Mouse (Mus musculus) cerebellum, adult 11-12 months (tissue): ENCODE results near the gene Clmn.

Experiments
- DNase-seq: peaks from one replicate; pipeline ENCODE4 v3.0.0; 2022

Clmn gene

DNA sequence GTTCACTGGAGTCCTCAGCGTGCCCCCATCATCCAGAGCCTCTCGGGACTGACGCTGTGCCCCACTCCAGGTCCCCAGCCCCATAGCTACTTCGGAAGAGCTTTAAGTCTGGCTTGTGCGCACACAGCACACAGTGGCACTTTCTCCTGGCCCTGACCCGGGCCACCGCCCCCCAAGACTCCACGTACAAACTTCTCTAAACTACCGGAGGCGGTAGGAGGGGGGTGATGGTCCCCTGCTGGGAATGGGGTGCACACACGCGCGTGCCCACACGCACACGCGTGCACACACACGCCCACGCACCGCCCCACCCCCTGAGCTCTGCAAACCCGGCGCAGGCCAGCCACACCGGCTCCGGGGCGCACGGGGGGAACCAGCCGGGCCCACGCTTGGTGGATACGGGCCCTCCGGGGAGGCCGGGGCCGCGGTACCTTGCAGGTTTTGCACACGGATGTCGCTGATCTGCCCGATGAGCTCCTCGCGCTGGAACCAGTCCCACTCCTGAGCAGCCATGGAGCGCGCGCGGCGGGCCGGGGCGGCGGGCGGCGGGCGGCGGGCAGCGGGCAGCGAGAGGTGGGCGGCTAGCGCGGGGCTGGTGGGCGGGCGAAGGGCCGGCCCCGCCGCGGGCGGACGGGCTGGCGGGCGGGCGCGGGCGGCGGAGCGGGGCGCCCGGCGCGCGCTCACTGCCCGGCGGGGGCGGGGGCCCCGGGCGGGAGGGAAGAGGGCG is at the start of gene Clmn:
Gene Clmn, minus strand, starts transcription at position 638 of the 727 bp plus-strand sequence.
- DNase-seq = no peak

DNA sequence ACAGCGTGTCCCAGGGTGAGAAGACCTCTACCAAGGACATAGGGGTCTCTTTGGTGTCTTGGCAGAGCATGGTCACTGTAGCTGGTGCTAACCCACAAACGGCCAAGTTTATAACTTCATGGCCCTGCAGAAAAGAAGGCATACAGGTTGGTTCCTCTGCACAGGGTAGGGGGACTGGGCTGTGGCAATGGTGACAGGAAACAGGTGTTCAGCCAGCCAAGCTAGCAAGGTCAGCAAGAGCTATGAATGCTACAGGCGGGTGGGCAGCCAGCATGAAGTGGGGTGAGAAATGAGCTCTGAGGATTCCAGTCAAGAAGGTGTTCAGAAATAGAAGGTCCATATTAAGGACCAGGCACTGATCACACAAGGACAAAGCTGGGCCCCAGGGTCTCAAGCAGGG is 48.1 kb upstream of the Clmn start:
- DNase-seq = no peak

DNA sequence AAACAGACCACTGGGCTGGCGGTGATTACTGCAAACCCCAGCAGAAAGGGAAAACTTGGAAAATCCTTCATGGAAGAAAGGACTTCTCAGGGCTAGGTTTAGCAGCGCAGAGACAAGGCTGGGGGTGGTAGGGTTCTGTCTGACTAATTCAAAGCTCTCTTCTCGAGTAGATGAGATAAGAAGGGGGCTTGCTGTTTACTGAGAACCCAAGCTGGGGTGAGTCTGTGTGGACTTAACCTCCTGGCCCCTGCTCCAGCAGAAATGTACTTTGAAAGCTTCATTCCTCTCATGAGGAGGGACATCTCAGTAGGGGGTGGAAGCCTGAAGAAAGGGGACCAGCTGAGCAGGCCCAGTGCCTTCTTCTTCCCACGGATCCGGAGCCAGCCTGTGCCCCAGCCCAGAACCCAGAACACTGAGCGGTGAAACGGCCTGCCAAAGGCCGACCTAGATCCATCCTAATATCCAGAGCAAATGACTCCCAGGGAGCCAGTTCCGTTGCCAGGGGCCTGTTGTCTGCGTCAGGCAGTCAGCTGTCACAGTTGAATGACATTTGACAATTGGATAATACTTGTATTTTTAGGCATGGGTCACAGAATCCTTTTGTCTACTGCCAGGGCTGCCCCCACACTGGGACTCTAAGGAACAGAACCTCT is 47.5 kb upstream of the Clmn start:
- peak; percentile 49 for DNase-seq

DNA sequence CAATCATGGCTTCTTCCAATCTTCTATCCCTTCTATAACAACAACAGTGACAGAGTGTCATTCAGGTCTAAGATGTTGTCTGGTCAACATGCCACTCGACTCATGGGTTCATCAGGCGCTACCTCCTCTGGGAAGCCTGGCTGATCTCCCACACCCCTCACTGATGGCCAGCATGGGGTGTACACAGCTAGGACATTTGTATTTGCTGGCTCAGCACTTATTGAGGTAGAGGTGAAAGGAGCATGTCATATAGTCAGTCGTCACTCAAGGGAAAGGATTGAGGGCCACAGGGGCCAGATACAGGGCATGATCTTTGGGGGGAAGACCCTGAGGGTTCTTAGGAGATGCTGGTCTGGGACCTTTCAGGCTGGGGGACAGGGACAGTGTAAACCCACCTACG is 44.9 kb upstream of the Clmn start:
- DNase-seq = no peak

DNA sequence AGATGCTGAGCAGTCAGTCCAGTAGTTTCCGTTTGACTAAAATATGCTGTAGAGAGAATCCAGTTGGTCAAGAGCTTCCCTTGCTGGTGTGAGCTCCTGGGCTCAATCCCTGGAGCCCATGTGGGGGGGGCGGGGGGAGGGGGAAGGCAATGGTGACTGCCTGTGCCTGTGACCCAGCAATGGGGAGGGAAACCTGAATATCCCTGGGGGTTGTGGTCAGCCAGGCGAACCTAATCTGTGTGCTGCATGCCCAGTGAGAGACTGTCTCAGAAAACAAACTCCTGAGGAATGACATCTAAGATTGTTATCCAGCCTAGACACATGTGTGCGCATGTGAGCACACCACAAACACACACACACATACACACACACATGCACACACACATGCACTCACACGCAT is 44.1 kb upstream of the Clmn start:
- DNase-seq = no peak

DNA sequence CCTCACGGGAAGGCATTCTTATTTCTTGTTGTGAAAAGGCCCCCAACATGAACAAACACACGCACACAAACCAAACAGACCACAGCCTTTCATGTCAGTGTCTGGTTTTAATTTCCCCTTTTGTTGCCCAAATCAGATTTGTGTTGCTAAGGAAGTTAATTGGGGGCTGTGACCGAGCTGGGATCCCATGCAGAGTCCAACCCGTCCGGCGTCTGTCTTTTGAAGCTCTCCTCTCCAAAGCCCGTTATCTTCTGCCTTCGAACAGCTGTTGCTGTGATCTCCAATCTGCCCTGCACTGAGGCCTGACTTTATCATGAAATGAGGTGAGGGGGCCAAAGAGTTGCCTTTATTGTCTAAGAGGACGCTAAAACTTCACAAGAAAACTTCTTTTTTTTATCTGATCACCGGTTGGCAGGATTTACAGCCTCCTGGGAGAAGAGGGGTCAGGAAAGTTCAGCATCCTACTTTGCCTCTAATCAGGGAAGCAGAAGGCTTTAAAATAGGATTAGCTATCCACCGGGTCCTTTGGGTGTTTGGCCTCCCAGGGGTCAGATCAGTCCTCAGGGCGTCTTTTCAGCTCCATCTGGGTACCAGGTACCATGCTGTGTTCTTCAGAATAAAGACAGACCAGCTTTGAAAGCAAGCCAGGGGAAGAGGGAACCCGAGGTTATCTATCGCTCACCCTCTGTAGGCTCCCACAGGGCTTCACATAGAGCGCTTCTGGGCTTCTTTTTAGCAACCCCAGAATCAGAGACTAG is 43.3 kb upstream of the Clmn start:
- DNase-seq = no peak

DNA sequence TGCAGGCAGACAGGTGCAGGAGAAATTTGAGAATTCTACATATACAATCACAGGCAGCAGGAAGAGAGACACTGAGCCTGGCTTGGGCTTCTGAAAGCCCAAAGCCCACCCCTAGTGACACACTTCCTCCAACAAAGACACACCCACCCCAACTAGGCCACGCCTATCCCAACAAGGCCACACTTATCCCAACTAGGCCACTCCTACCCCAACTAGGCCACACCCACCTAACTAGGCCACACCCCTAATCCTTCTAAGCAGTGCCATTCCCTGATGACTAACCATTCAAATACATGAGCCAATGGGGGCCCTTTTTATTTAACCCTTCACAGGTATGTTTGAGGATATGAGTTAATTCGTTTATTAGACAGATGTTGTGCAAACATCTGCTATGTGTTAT is 42.3 kb upstream of the Clmn start:
- no peak for DNase-seq

DNA sequence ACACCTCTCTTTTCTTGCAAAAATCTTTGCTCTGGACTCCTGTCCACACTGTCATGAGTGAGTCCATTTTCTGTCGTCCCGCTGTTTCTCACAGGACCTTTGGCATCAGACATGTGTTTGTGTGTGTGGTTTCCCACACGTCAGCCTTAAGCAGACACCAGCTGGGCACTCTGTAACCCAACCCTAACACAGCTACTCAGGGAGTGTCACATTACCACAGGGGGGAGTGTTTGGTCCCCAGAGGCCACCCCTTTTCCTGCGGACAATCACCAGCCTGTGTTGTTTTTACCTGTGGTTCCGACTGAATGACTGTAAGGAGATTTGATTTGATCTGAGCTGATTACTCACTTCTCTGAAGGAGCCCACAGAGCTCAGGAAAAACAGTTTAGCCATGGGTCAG is 39.3 kb upstream of the Clmn start:
- no peak for DNase-seq

DNA sequence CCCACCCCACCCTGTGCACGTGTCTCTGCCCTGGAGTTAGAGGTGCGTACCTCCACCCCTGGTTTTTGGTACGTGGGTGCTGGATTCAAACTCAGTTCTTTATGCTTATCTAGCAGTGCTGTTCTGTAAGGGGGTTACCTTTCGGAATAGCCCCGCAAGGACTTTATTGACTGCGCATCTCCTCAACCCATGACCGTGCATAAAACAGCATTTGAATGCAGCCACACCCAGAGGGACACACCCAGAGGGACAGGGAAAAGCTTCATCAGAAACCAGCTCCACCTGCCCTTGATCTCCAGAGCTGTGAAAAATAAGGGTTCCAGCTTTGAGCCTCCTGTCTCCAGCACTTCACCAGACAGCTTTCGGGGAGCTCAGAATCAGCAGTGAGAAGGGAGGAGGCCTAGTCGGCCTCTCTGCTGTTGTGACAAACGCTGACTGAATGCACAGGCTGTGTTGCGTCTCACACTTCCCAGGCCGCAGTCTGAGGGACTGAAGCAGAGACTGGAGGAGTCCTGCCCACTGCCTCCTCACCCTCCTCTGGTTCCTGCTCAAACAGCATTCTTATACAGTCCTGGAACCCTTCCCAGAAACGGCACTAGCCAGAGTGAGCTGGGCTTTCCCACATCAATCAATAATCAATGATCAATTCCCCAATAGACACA is 37.6 kb upstream of the Clmn start:
- DNase-seq = no peak

DNA sequence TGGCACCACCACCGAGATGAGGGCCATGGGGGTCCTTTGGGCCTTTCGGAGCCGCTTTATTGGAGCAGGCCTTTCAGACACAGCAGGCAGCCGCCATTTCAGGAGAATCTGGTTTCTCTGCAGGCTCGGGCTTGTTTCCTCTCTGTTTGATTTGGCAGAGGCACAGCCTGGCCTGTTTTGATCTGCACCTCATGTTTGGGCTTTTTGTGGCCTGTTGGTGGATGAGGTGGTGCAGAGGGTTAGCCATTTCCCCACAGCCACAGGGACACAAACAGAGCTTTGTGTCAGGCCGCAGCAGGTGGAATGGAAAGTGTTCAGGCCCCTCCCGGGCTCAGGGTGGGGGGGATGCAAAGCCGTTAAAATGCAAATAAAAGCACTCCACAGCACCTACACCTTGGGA is 36.4 kb upstream of the Clmn start:
- DNase-seq = peak; percentile 20

DNA sequence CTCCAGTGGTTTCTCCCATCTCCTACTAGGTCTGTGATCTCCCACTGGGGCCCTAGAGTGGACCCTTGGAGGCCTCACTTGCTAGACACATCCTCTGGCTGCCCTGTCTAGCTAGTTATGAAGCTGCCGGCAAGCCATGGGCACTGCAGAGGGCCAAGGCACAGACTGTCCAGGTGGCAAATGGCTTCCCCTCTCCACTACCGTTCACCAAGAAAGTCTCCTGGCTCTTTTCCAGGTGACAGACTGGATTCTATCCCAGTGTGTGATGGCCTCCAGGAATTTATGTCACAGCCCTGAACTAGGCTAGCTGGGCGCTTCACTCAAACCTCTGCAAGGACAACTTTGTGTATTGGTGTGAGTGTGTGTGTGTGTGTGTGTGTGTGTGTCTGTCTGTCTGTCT is 35.0 kb upstream of the Clmn start:
- DNase-seq = peak; percentile 43

DNA sequence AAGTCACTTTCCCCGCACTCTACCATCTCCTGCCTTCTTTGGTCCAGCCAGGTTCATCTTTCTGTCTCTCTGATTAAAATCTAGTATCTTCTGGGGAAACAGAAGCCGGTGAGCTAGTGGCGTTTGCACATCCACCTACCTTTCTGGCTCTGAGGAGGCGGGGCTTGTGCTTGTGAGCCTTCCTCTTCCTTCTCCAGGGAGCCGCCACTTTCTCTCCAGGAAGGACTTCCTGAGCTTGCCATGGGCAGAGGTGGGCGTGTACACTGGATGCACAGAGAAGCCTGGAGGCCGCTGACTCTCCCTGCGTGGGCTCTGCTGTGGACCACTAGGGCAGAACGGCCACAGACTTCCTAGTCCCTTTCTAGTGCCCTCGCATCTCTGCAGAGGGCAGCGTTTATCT is 34.3 kb upstream of the Clmn start:
- no peak for DNase-seq

DNA sequence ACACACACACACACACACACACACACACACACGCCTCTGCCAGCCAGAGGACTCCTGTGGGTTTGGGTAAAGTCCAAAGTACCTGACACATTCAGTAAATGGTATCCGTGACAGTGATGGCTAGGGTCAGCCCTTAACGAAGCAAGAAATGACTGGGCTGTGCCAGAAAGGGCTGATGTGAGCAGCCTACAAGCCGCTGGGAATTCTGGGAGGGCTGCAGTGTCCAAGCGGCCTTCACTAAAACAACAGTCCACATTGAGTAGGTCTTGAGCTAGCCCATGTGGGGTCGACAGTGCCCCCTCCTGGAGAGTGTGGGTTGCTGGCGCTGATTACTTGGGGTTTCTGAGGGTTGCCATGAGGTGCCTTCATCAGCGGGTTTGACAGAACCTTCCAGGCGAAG is 33.8 kb upstream of the Clmn start:
- no peak for DNase-seq

DNA sequence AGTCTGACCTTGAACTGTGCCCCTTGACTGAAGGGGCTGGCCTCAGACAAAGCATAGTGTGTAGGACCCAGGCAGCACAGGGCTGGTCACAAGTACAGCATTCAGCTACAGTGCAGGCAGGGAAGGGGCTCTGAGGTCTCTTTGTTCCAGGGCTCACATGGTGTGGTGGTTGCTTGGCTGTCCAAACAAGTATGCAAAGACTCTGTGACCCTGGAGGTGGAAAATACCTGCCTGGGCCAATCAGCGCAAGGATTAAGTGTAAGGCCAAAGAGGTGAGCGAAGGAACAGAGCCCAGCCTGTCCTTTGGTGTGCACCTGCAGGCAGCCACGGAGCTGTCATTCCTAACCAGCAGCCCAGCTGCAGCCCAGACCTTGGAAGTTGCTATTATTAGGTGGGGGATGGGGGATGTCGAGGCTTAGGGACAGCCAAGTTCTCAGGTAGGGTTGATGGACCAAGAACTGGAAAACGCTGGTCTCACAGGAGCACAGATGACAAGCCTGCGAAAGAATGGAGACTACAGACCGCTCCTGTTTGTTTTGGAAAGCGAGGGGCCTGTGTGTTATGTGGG is 32.3 kb upstream of the Clmn start:
- DNase-seq = no peak

DNA sequence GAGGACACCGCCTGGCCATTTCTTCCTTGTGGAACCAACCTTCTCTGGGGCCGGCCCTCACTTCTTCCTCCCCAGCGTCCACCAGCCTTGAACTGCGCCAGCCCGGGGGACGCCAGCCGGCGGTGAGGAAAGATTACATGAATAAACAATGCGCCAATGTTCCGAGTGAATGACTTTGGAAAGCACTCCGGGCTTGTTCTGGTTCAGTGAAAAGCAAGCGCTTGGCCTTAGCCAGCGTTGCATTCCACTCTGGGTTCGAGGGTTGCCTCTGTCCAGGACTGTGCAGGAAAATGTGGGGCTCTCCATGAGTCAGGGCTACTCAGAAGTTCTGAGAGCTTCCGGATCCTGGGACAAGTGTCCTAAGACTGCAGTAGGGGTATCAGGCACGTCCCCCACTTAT is 31.8 kb upstream of the Clmn start:
- peak; percentile 6 for DNase-seq

DNA sequence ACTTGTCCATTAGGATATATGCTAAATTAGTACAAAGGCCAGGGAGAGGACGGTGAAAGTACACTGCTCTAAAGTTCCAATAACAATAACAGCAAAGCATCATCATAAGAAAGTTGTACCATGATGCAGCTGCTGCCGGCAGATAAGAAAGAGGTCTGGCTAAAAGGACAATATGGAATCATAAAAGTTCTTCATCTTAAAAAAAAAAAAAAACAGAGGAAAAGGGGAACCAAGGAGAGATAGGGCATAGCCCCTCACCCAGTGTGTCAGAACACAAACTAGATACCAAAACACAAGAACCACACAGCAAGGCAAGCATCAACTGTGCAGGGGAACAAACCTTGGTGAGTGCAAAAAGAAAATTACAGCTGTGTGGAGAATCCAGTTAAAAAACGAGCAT is 27.4 kb upstream of the Clmn start:
- DNase-seq = no peak

DNA sequence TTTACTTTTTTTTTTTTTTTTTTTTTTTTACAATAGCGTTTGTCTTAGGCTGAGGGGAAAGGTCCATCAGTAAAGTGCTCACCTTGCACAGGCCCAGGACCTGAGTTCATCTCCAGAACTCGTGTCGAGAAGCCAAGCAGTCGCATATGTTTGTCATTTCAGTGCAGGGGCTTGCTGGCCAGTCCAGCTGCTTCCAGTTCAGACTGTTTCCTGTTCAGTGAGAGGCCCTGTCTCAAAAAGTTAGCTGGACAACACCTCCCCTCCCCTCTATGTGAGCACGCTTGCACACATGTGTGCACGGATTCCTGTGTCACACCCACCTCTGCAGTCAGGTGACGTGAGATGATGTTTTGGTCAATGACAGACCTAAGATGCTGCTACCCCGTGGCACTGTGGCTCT is 25.2 kb upstream of the Clmn start:
- DNase-seq = no peak

DNA sequence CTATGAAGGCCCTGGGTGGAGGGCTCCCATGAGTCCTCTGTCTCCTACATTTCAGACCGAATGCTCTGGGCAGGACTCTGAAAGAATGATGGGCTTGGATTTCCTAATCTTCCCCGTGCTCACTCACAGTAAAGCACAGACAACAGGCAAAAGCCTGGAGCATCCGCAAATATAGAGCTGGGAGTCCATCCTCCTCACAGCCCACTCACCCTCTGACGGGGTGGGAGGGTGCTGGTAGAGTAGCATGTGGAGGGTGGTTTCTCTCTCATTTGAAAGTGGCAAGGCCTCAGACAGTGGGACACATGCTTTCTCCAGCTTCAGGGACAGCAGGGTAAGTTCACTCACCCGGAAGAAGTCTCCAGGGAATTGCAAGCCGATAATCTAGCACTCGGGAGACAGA is 21.2 kb upstream of the Clmn start:
- DNase-seq = no peak

DNA sequence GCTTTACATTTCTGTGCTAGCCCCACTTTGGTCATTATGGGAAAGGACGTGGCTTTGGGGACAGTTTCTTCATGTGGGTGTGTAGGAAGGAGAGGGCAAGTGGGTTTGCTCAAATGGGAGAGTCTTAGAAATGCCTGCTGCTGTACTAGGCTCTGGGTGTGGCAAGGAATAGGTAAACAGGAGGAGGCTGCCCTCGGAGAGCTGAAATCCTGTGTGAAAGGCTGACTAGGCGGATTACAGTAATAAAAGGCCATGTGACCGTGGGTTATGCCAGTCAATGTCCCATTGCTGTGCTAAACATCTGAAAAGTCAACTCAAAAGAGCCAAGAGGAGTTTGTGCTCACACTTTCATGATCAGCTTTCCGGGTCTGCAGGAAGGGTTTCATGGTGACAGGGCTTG is 17.7 kb upstream of the Clmn start:
- DNase-seq = no peak

DNA sequence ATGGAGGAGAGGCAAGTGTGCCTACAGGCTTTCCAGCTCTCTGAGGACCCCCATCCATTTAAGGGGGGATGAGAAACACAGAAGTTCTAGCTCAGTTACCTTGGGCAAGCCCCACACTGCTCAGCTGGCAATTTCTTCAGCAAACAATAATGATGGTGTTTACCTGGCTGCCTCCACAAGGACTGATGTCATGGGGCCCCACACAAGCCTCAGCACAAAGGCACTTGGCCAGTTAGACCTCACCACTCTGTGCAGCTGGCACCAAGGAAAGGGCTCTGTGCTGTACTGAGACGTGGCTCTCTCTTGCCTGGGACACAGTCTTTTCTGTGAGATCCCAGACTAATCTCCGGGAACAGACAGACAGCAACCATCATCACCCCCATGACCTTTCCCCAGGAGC is 17.2 kb upstream of the Clmn start:
- no peak for DNase-seq

DNA sequence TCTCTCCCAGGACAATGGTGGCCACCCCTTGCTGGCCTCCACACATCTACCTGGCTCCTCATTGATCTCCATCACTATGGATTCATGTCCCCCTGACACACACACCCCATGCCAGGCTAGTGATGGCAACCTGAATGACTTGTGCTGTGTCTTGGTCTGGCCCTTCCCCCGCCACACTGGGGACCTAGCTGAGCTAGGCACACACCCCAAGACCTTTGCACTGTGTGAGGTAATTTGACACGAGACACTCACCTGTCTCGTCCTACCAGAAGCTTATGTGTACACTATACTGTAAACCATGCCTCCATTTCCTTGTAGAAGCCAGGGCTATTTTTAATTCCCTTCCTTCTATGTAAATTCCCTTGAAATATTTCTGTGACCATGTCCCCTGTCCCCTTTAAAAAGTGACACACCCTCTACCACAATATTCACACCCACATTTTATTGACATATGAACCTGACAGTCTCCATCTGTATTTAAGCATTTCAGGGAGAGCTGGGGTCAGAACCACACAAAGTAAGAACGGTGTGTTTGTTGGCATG is 16.7 kb upstream of the Clmn start:
- no peak for DNase-seq

DNA sequence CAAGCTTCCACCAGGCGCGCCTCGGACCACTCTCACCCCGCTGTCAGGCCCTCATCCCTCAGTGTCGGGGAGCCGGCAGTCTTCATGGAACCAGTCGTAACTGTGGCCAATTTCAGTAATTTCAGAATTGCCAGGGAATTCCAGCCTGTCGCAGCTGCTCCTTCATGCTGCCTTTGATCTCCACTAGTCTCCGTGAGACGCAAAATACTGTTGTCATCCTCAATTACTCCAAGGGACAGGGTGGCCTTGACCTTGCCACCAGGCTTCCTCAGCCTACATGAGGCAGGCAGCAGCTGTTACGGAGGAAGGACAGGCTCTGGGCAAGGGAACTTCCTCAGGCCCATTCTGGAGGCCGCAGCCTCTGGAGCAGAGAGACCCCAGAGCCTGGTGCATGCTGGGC is 15.5 kb upstream of the Clmn start:
- no peak for DNase-seq

DNA sequence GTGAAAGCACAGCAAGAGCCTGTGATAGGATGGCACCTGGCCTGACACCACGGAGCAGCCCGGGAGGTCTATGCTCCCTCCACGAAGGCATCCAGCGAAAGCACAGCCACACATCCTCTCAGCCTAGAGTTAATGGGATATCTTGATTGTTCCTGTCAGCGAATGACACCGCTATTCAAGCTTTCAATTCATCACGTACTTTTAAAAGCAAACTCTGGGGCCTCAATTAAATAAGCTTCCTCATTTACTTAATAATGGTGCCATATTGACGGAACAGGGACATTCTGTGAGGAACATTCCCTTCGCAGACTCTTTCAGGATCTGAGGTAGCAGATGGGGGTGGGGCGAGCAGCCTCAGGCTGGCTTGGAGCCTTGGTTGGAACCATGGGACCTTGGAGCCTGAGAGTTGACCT is 14.7 kb upstream of the Clmn start:
- DNase-seq = no peak
